Mouse (Mus musculus) kidney, adult 2 months (tissue): ENCODE results near the gene Brk1.

Source experiments
- CTCF ChIP-seq: fragments of 200-500 bp; conservative IDR thresholded peaks from 2 replicates; pipeline ENCODE4 v1.5.1; 2011; ENCODE audit warnings: low read depth, mild to moderate bottlenecking, control low read depth, low read length, moderate library complexity, mixed read lengths; ENCODE audit not compliant: insufficient read depth, insufficient read length
- POLR2A ChIP-seq: fragments of 200-500 bp; IDR thresholded peaks from one replicate; pipeline ENCODE4 v1.6.1; 2011; ENCODE audit warnings: low read depth, low read length, control low read depth

DNA sequence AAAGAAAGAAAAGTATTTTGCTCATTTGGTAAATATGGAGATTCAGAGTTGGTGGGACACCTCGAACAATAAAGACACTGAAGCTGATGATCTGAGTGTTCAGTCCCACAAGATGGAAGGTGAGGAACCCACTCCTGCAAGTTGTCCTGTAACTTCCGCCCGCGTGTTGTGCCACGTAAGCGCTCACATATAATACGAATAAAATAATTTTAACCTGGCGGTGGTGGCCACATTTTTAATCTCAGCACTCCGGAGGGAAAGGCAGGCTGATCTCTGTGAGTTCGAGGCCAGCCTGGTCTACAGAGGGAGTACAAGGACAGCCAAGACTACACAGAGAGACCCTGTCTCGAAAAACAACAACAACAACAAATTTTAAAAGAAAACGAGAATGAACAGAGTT, 579 bp upstream of the Brk1 start:
- TF ChIP-seq CTCF (no peak), POLR2A (no peak)
